Mouse (Mus musculus) liver, embryonic 11.5 days (tissue): ENCODE measurements around the gene Atg9a. TPM values are rescaled to one million over a fixed set of nuclear protein-coding genes. Genes with fewer than 3 reads are reported as not detected.

ENCODE experiments used
- ATAC-seq: fragments of 200-750 bp; cut with Nextera tagmentation; replicated peaks from 2 replicates; pipeline ENCODE4 v1.8.0; 2017; ENCODE audit warnings: moderate number of reproducible peaks, mild to moderate bottlenecking, moderate TSS enrichment, moderate library complexity; ENCODE audit not compliant: low FRiP score
- DNase-seq: peaks from one replicate; pipeline ENCODE4 v3.0.0-alpha.2; 2017; ENCODE audit warnings: low spot score
- H3K27ac ChIP-seq: fragments of 300-500 bp; sonication (generic); 2 replicates; pipeline ENCODE4 v1.5.1; 2014; ENCODE audit warnings: mild to moderate bottlenecking, low read depth, low read length, control low read depth
- H3K27me3 ChIP-seq: fragments of 300-500 bp; sonication (generic); replicated peaks from 2 replicates; pipeline ENCODE4 v1.6.1; 2014; ENCODE audit warnings: low read length, mixed read lengths; ENCODE audit not compliant: control insufficient read depth, insufficient read depth
- H3K36me3 ChIP-seq: fragments of 300-500 bp; sonication (generic); 2 replicates; pipeline ENCODE4 v1.6.1; 2014; ENCODE audit warnings: mild to moderate bottlenecking, low read length, moderate library complexity, mixed read lengths; ENCODE audit not compliant: control insufficient read depth, insufficient read depth
- H3K4me1 ChIP-seq: fragments of 300-500 bp; sonication (generic); replicated peaks from 2 replicates; pipeline ENCODE4 v1.6.1; 2014; ENCODE audit warnings: low read length, mixed read lengths; ENCODE audit not compliant: control insufficient read depth, insufficient read depth
- H3K4me2 ChIP-seq: fragments of 300-500 bp; sonication (generic); 2 replicates; pipeline ENCODE4 v1.6.1; 2014; ENCODE audit warnings: mild to moderate bottlenecking, control low read depth, moderate library complexity
- H3K4me3 ChIP-seq: fragments of 300-500 bp; sonication (generic); 2 replicates; pipeline ENCODE4 v1.5.1; 2014; ENCODE audit warnings: low read depth, low read length, control low read depth
- H3K9ac ChIP-seq: fragments of 300-500 bp; sonication (generic); 2 replicates; pipeline ENCODE4 v1.6.1; 2014; ENCODE audit warnings: low read depth, low read length, control low read depth
- H3K9me3 ChIP-seq: fragments of 300-500 bp; sonication (generic); 2 replicates; pipeline ENCODE4 v1.6.1; 2016; ENCODE audit warnings: low read length, inconsistent platforms, mixed read lengths; ENCODE audit not compliant: control insufficient read depth
- WGBS: fragments of 180-500 bp; shearing (Covaris S2); extraction: QIAGEN DNeasy Blood & Tissue Kit; methylation state at CpG from one replicate; pipeline ENCODE4 v1.1.7; 2014; 5-methylcytosine and 5-hydroxymethylcytosine counted together
- polyA plus RNA-seq: library from polyadenylated mRNA; unstranded; fragments of >200 nt; fragmentation: Nextera tagmentation; extraction: Ambion mirVana; gene quantifications from 2 replicates; pipeline ENCODE4 v1.2.1, GENCODE M21; 2014

Atg9a gene
- polyA plus RNA-seq, 1 experiment from 2014 or later: 24.1 TPM

DNA sequence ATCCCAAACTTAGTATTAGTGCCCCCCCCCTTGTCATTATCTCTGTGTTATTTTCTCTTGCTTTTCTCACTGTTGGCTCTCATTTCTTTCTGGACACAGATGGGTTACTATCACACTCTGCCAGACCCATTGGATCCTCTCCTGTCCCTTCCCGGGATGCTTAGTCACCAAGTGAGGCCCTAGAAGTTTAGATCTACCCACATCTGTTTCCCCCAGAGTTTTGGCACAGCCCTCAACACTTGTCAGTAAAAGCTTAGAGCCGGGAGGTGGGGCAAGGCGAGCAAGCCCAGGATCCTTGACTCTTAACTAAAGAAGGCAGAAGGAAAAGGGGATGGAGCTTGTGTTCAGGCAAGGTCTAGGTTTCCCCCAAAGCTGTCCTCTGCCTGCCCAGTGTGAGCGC lies 37.2 kb upstream of the Atg9a start:
- H3K4me2 ChIP-seq: no peak overlapping the region

DNA sequence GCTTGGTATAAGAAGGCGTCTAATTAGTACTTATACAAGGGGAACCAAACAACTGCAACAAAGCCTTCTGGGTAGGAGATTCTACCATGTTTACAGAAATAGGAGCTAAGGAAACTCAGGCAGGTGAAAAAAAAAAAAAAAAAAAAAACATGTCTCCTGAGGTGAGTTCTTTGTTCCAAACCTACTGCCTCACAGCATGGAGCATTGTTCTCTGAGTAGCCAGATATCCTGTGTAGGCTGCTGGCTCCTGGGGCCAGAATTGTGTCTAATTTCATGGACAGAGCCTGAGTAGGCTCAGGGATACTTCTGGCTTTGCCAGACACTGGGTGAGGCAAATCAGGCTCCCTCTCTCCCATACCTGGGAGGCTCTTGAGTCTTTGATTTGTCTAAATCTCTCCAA lies 35.7 kb upstream of the Atg9a start:
- Histone ChIP-seq H3K36me3 (no peaks in the 10 kb centered on the region), H3K4me3 (no peak overlapping the region), H3K4me1 (peaks cover 6% of the 10 kb centered on the region; the same call in 1 of the 2 replicates), H3K9me3 (no peaks in the 10 kb centered on the region), H3K9ac (no peak overlapping the region; the same call in 1 of the 2 replicates), H3K27me3 (no peaks in the 10 kb centered on the region), H3K27ac (no peak overlapping the region), H3K4me2 (no peak overlapping the region)
- ATAC-seq (no peak), DNase-seq (no peak)
- 78% methylated on average over 1 of the region's 1 CpGs for WGBS

More for the DNA sequence above, 37.2 kb upstream of the Atg9a start:
- peak overlapping the region; percentile 19; the same call in 1 of the 2 replicates for H3K27ac ChIP-seq
- H3K9ac ChIP-seq: no peak overlapping the region
- no peak for DNase-seq
- H3K36me3 ChIP-seq: no peaks in the 10 kb centered on the region
- 53% methylated on average over 4 of the region's 4 CpGs for WGBS
- peak; percentile 77 for ATAC-seq
- no peaks in the 10 kb centered on the region for H3K9me3 ChIP-seq
- H3K27me3 ChIP-seq: no peaks in the 10 kb centered on the region
- H3K4me1 ChIP-seq: peaks cover 6% of the 10 kb centered on the region; the same call in 1 of the 2 replicates
- H3K4me3 ChIP-seq: no peak overlapping the region

- Histone ChIP-seq H3K9me3 (no peaks in the 10 kb centered on the region), H3K4me1 (peaks cover 6% of the 10 kb centered on the region; the same call in 1 of the 2 replicates), H3K4me3 (no peak overlapping the region), H3K9ac (no peak overlapping the region), H3K27ac (no peak overlapping the region), H3K36me3 (no peaks in the 10 kb centered on the region), H3K27me3 (0 out of 2 replicates have a peak, but pooled peaks cover 2% of the 10 kb centered on the region), H3K4me2 (no peak overlapping the region)
- no peak for DNase-seq
- no peak for ATAC-seq
- 42% methylated on average over 2 of the region's 2 CpGs for WGBS
Measured at GRCm38 (mm10) chr1:75226138-75226537, 34.1 kb upstream of the Atg9a start.

DNA sequence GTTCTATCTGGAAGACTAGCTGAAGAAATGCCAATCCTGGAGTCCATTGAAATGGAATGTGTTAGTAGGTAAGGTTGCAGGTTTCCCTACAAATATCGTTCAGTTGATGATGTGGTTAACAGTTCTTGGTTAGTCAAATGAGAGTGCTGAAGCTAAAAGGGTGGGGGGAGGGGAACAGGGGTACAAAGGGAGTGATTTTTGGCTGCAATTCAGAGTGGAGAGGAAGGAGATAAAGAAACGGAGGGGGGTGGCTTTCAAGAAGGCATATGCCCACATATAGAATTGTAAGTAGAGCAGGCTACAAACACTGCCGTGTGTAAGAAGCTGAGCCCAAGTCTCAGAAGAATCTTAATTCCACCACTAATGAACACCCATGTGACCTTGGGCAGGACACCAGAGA lies 33.5 kb upstream of the Atg9a start:
- H3K27ac ChIP-seq: no peak overlapping the region
- H3K4me2 ChIP-seq: no peak overlapping the region
- ATAC-seq: no peak
- H3K9ac ChIP-seq: no peak overlapping the region
- peaks cover 6% of the 10 kb centered on the region; the same call in 1 of the 2 replicates for H3K4me1 ChIP-seq
- no peaks in the 10 kb centered on the region for H3K36me3 ChIP-seq
- H3K27me3 ChIP-seq: peaks cover 8% of the 10 kb centered on the region
- H3K9me3 ChIP-seq: no peaks in the 10 kb centered on the region
- WGBS: 48% methylated on average over 3 of the region's 3 CpGs
- no peak for DNase-seq
- H3K4me3 ChIP-seq: no peak overlapping the region

GRCm38 (mm10) chr1:75223532-75223931 lies 31.5 kb upstream of the Atg9a start:
- Histone ChIP-seq H3K36me3 (no peaks in the 10 kb centered on the region), H3K9ac (no peak overlapping the region), H3K9me3 (no peaks in the 10 kb centered on the region), H3K4me2 (no peak overlapping the region), H3K27ac (no peak overlapping the region), H3K27me3 (peaks cover 20% of the 10 kb centered on the region), H3K4me3 (no peak overlapping the region), H3K4me1 (peaks cover 10% of the 10 kb centered on the region; the same call in 1 of the 2 replicates)
- WGBS: 47% methylated on average over 6 of the region's 6 CpGs
- ATAC-seq: no peak
- no peak for DNase-seq

- DNase-seq: no peak
- no peak overlapping the region for H3K4me3 ChIP-seq
- no peak for ATAC-seq
- no peaks in the 10 kb centered on the region for H3K36me3 ChIP-seq
- no peak overlapping the region for H3K9ac ChIP-seq
- peaks cover 10% of the 10 kb centered on the region; the same call in 1 of the 2 replicates for H3K4me1 ChIP-seq
- no peak overlapping the region for H3K4me2 ChIP-seq
- H3K27ac ChIP-seq: no peak overlapping the region
- H3K9me3 ChIP-seq: no peaks in the 10 kb centered on the region
- WGBS: 75% methylated on average over 6 of the region's 6 CpGs
- H3K27me3 ChIP-seq: peaks cover 20% of the 10 kb centered on the region
Measured at GRCm38 (mm10) chr1:75222926-75223325, 30.9 kb upstream of the Atg9a start.

DNA sequence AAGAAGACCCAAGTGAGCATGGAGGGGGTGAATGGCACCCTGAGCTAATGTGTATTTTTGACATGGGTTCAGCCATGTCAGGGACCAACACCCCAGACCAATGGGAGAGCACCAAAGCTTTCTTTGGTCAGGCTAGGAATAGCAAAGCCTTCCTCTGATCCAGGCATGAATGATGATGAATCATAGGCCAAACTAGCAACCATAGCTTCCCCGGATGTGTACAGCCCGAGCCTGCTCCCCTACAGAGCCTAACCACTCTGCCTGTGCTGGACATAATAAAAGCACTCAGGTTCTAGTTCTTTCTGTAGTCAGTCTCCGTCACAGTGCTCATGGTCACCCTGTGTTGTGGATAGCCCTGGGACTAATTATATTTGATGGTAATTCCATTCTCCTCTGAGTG lies 29.5 kb upstream of the Atg9a start:
- Histone ChIP-seq H3K4me1 (peaks cover 19% of the 10 kb centered on the region), H3K36me3 (no peaks in the 10 kb centered on the region), H3K9ac (no peak overlapping the region), H3K27ac (no peak overlapping the region), H3K27me3 (peaks cover 20% of the 10 kb centered on the region), H3K4me2 (no peak overlapping the region), H3K4me3 (no peak overlapping the region), H3K9me3 (no peaks in the 10 kb centered on the region)
- DNase-seq: no peak
- ATAC-seq: no peak
- WGBS: 79% methylated on average over 3 of the region's 3 CpGs

DNA sequence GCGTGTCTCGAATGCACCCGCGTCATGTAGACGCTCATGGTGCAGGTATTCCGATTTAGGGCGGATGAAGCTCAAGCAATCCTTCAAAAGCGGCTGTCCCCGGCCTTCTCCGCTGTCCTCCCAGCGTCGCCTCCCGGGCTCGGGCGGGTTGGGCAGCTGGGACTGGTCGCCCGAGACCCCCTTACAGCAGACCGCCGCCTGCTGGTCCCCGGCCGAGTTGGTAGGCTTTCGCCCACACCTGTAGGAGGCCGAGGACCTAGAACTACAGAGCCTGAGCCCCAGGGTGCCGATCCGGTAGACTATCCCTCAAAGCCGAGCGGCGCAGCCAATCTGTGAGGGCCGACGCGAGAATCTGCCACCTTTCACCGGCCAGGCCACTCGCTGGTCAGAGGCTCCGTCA lies 27.5 kb upstream of the Atg9a start, which contains the start of gene Tuba4a:
Tuba4a (minus strand) TSS at position 335 of the 400 bp plus-strand sequence.
- H3K9ac ChIP-seq: peak within 1 kb of the TSS; percentile 69
- H3K27ac ChIP-seq: peak within 1 kb of the TSS; percentile 63
- H3K36me3 ChIP-seq: peaks cover 11% of the 10 kb centered on the region
- peak within 1 kb of the TSS; percentile 75 for H3K4me3 ChIP-seq
- DNase-seq (no peak), ATAC-seq (peak; percentile 13)
- no peaks in the 10 kb centered on the region for H3K9me3 ChIP-seq
- peaks cover 20% of the 10 kb centered on the region for H3K27me3 ChIP-seq
- peak within 1 kb of the TSS; percentile 100 for H3K4me2 ChIP-seq
- H3K4me1 ChIP-seq: peaks cover 31% of the 10 kb centered on the region
- 2% methylated on average over 34 of the region's 34 CpGs for WGBS

GRCm38 (mm10) chr1:75219078-75219477 lies 27.1 kb upstream of the Atg9a start:
- Histone ChIP-seq H3K4me2 (peak overlapping the region; percentile 100), H3K27me3 (peaks cover 20% of the 10 kb centered on the region), H3K9ac (peak overlapping the region; percentile 69), H3K4me3 (peak overlapping the region; percentile 75), H3K36me3 (peaks cover 16% of the 10 kb centered on the region), H3K27ac (peak overlapping the region; percentile 63), H3K4me1 (peaks cover 34% of the 10 kb centered on the region), H3K9me3 (no peaks in the 10 kb centered on the region)
- DNase-seq (peak; percentile 87), ATAC-seq (peak; percentile 89)
- WGBS: under 1% methylated on average over 24 of the region's 24 CpGs
